Mouse (Mus musculus): ENCODE data around the gene Gbgt1. TPM values are rescaled to one million over a fixed set of nuclear protein-coding genes. Genes with fewer than 3 reads are reported as not detected.

Gbgt1 gene
- polyA plus RNA-seq, 1 experiment from 2014 or later: 0.56 TPM

- H3K27ac ChIP-seq (ENCODE audit: low read depth): no peak overlapping the region
- H3K4me3 ChIP-seq (ENCODE audit: low read depth, low read length): no peak overlapping the region
- 72% methylated on average over 11 of the region's 11 CpGs for WGBS (ENCODE audit: insufficient replicate concordance)
- DNase-seq (no peak), ATAC-seq (no peak)
- H3K4me1 ChIP-seq (ENCODE audit: insufficient read depth): peaks cover 34% of the 10 kb centered on the region
- 0 out of 2 replicates have a peak, but pooled peaks cover 4% of the 10 kb centered on the region for H3K27me3 ChIP-seq (ENCODE audit: insufficient read depth, low read length)
- no peak overlapping the region for H3K9ac ChIP-seq (replicated peaks)
- no peaks in the 10 kb centered on the region for H3K36me3 ChIP-seq (replicated peaks; ENCODE audit: insufficient read depth, low read length)
- no peak for TF ChIP-seq EP300 (IDR thresholded peaks at IDR 0.05; ENCODE audit: low read depth)
- TF ChIP-seq CTCF (IDR thresholded peaks at IDR 0.05; ENCODE audit: low read depth): no peak
- H3K9me3 ChIP-seq (ENCODE audit: low read length): no peaks in the 10 kb centered on the region
- no peak overlapping the region for H3K4me2 ChIP-seq (ENCODE audit: low read depth, low read length)
These were observed 40.3 kb downstream of the Gbgt1 start for GRCm38 (mm10) chr2:28536766-28537633.

GRCm38 (mm10) chr2:28537634-28537920, 40.9 kb downstream of the Gbgt1 start:
- WGBS (ENCODE audit: insufficient replicate concordance): 60% methylated on average over 4 of the region's 4 CpGs
- Histone ChIP-seq H3K36me3 (replicated peaks; ENCODE audit: insufficient read depth, low read length) (no peaks in the 10 kb centered on the region), H3K27ac (ENCODE audit: low read depth) (no peak overlapping the region), H3K9ac (replicated peaks) (no peak overlapping the region), H3K27me3 (ENCODE audit: insufficient read depth, low read length) (0 out of 2 replicates have a peak, but pooled peaks cover 4% of the 10 kb centered on the region), H3K4me2 (ENCODE audit: low read depth, low read length) (no peak overlapping the region), H3K9me3 (ENCODE audit: low read length) (no peaks in the 10 kb centered on the region), H3K4me1 (ENCODE audit: insufficient read depth) (peaks cover 32% of the 10 kb centered on the region), H3K4me3 (ENCODE audit: low read depth, low read length) (no peak overlapping the region)
- TF ChIP-seq EP300 (IDR thresholded peaks at IDR 0.05; ENCODE audit: low read depth) (no peak), CTCF (IDR thresholded peaks at IDR 0.05; ENCODE audit: low read depth) (no peak)
- no peak for DNase-seq
- no peak for ATAC-seq

GRCm38 (mm10) chr2:28537995-28538816, 41.5 kb downstream of the Gbgt1 start:
- Histone ChIP-seq H3K27me3 (ENCODE audit: insufficient read depth, low read length) (0 out of 2 replicates have a peak, but pooled peaks cover 4% of the 10 kb centered on the region), H3K9ac (replicated peaks) (no peak overlapping the region), H3K9me3 (ENCODE audit: low read length) (no peaks in the 10 kb centered on the region), H3K4me1 (ENCODE audit: insufficient read depth) (peaks cover 26% of the 10 kb centered on the region), H3K4me3 (ENCODE audit: low read depth, low read length) (no peak overlapping the region), H3K27ac (ENCODE audit: low read depth) (no peak overlapping the region), H3K36me3 (replicated peaks; ENCODE audit: insufficient read depth, low read length) (no peaks in the 10 kb centered on the region), H3K4me2 (ENCODE audit: low read depth, low read length) (no peak overlapping the region)
- TF ChIP-seq CTCF (IDR thresholded peaks at IDR 0.05; ENCODE audit: low read depth): no peak
- no peak for TF ChIP-seq EP300 (IDR thresholded peaks at IDR 0.05; ENCODE audit: low read depth)
- DNase-seq (no peak), ATAC-seq (no peak)
- 74% methylated on average over 8 of the region's 8 CpGs for WGBS (ENCODE audit: insufficient replicate concordance)

- Histone ChIP-seq H3K9me3 (ENCODE audit: low read length) (no peaks in the 10 kb centered on the region), H3K9ac (replicated peaks) (no peak overlapping the region), H3K36me3 (replicated peaks; ENCODE audit: insufficient read depth, low read length) (no peaks in the 10 kb centered on the region), H3K4me1 (ENCODE audit: insufficient read depth) (peaks cover 23% of the 10 kb centered on the region), H3K4me3 (ENCODE audit: low read depth, low read length) (no peak overlapping the region), H3K4me2 (ENCODE audit: low read depth, low read length) (no peak overlapping the region), H3K27ac (ENCODE audit: low read depth) (0 out of 2 replicates have a peak overlapping the region, but pooled peaks have one; percentile 64), H3K27me3 (ENCODE audit: insufficient read depth, low read length) (0 out of 2 replicates have a peak, but pooled peaks cover 4% of the 10 kb centered on the region)
- WGBS (ENCODE audit: insufficient replicate concordance): 55% methylated on average over 1 of the region's 1 CpGs
- no peak for ATAC-seq
- TF ChIP-seq CTCF (IDR thresholded peaks at IDR 0.05; ENCODE audit: low read depth): no peak
- DNase-seq: no peak
These were observed 42.1 kb downstream of the Gbgt1 start for GRCm38 (mm10) chr2:28538817-28539128.

GRCm38 (mm10) chr2:28539206-28539605, 42.5 kb downstream of the Gbgt1 start:
- Histone ChIP-seq H3K9ac (replicated peaks) (no peak overlapping the region), H3K36me3 (replicated peaks; ENCODE audit: insufficient read depth, low read length) (no peaks in the 10 kb centered on the region), H3K27ac (ENCODE audit: low read depth) (peak overlapping the region; percentile 64), H3K4me2 (ENCODE audit: low read depth, low read length) (no peak overlapping the region), H3K4me3 (ENCODE audit: low read depth, low read length) (no peak overlapping the region), H3K27me3 (ENCODE audit: insufficient read depth, low read length) (0 out of 2 replicates have a peak, but pooled peaks cover 4% of the 10 kb centered on the region), H3K9me3 (ENCODE audit: low read length) (no peaks in the 10 kb centered on the region), H3K4me1 (ENCODE audit: insufficient read depth) (peaks cover 21% of the 10 kb centered on the region)
- ATAC-seq (no peak; the same call in 1 of the 2 replicates), DNase-seq (peak; percentile 58)
- WGBS (ENCODE audit: insufficient replicate concordance): 59% methylated on average over 7 of the region's 7 CpGs
- TF ChIP-seq EP300 (IDR thresholded peaks at IDR 0.05; ENCODE audit: low read depth): no peak
- TF ChIP-seq CTCF (IDR thresholded peaks at IDR 0.05; ENCODE audit: low read depth): no peak

GRCm38 (mm10) chr2:28539949-28540348, 43.3 kb downstream of the Gbgt1 start:
- Histone ChIP-seq H3K9me3 (ENCODE audit: low read length) (no peaks in the 10 kb centered on the region), H3K4me1 (ENCODE audit: insufficient read depth) (peaks cover 21% of the 10 kb centered on the region), H3K36me3 (replicated peaks; ENCODE audit: insufficient read depth, low read length) (no peaks in the 10 kb centered on the region), H3K27ac (ENCODE audit: low read depth) (peak overlapping the region; percentile 64), H3K9ac (replicated peaks) (no peak overlapping the region), H3K4me3 (ENCODE audit: low read depth, low read length) (no peak overlapping the region), H3K4me2 (ENCODE audit: low read depth, low read length) (peak overlapping the region; percentile 40), H3K27me3 (ENCODE audit: insufficient read depth, low read length) (0 out of 2 replicates have a peak, but pooled peaks cover 2% of the 10 kb centered on the region)
- DNase-seq (peak; percentile 59), ATAC-seq (peak; percentile 70)
- no peak for TF ChIP-seq EP300 (IDR thresholded peaks at IDR 0.05; ENCODE audit: low read depth)
- no peak for TF ChIP-seq CTCF (IDR thresholded peaks at IDR 0.05; ENCODE audit: low read depth)
- 23% methylated on average over 2 of the region's 2 CpGs for WGBS (ENCODE audit: insufficient replicate concordance)

Measured in liver, postnatal 0 days (tissue).